Mouse (Mus musculus): ENCODE measurements around the gene Gfi1b.

GRCm38 (mm10) chr2:28637106-28637845 is 15.5 kb upstream of the Gfi1b start:
- TF ChIP-seq CTCF (IDR thresholded peaks at IDR 0.05; ENCODE audit: low read depth, low read length) (no peak), EP300 (IDR thresholded peaks at IDR 0.05; ENCODE audit: insufficient read depth, low read depth, low read length) (no peak)

All from ES-Bruce4 (cell line).